Mouse (Mus musculus) gastrocnemius, adult 2 months (tissue): ENCODE results near the gene Col19a1. TPM values are rescaled to one million over a fixed set of nuclear protein-coding genes. Genes with fewer than 3 reads are reported as not detected.

Experiments
- DNase-seq: peaks from one replicate; pipeline ENCODE4 v3.0.0; 2022
- H3K27ac ChIP-seq: fragments of 200-600 bp; 2 replicates; pipeline ENCODE4 v1.8.1; 2022; ENCODE audit warnings: mild to moderate bottlenecking
- H3K4me3 ChIP-seq: fragments of 200-600 bp; 2 replicates; pipeline ENCODE4 v1.8.1; 2022; ENCODE audit warnings: mild to moderate bottlenecking, moderate library complexity
- CTCF ChIP-seq: fragments of 200-600 bp; IDR thresholded peaks from 2 replicates; pipeline ENCODE4 v1.8.1; 2022; ENCODE audit warnings: antibody characterized with exemption, mild to moderate bottlenecking, moderate library complexity
- intact Hi-C: fragments of 180-260 bp; cut with DNase I; formaldehyde crosslinking; loops from one replicate; pipeline ENCODE4 v1.15.1; 2025
- total RNA-seq, 2 experiments: library from RNA; stranded (reverse); gene quantifications; 2 replicates each; pipeline ENCODE4 v1.2.3; 2021

The Col19a1 gene
- total RNA-seq, 2 experiments from 2014 or later: 0.50 to 2.0 TPM

- Histone ChIP-seq H3K27ac (no peak overlapping the region), H3K4me3 (no peak overlapping the region)
- TF ChIP-seq CTCF: no peak
- intact Hi-C loops: no loop called here
- no peak for DNase-seq
These were observed 251.2 kb downstream of the Col19a1 start for GRCm38 (mm10) chr1:24336051-24336450.

- DNase-seq: no peak
- TF ChIP-seq CTCF: no peak
- no peak overlapping the region for H3K4me3 ChIP-seq
These were observed 270.2 kb downstream of the Col19a1 start for GRCm38 (mm10) chr1:24316961-24317589.

GRCm38 (mm10) chr1:24316490-24316889 is 270.8 kb downstream of the Col19a1 start:
- H3K4me3 ChIP-seq: no peak overlapping the region
- intact Hi-C loops: no loop called here
- H3K27ac ChIP-seq: no peak overlapping the region
- no peak for TF ChIP-seq CTCF
- DNase-seq: no peak

More at GRCm38 (mm10) chr1:24316961-24317589, 270.2 kb downstream of the Col19a1 start:
- H3K27ac ChIP-seq: no peak overlapping the region
- intact Hi-C loops: no loop called here

- no peak overlapping the region for H3K4me3 ChIP-seq
- intact Hi-C loops: no loop called here
- H3K27ac ChIP-seq: no peak overlapping the region
- no peak for DNase-seq
- TF ChIP-seq CTCF: no peak
These were observed 276.4 kb downstream of the Col19a1 start for GRCm38 (mm10) chr1:24310847-24311246.

- intact Hi-C loops: no loop called here
These were observed 277.1 kb downstream of the Col19a1 start for GRCm38 (mm10) chr1:24310193-24310592.

GRCm38 (mm10) chr1:24303077-24303476 is 284.2 kb downstream of the Col19a1 start:
- no peak for DNase-seq
- intact Hi-C loops: no loop called here
- Histone ChIP-seq H3K4me3 (no peak overlapping the region), H3K27ac (no peak overlapping the region)
- TF ChIP-seq CTCF: no peak

More at GRCm38 (mm10) chr1:24310193-24310592, 277.1 kb downstream of the Col19a1 start:
- no peak overlapping the region for H3K4me3 ChIP-seq
- no peak overlapping the region for H3K27ac ChIP-seq
- DNase-seq: no peak
- no peak for TF ChIP-seq CTCF

- DNase-seq: peak; percentile 33
- intact Hi-C loops: no loop called here
- no peak overlapping the region for H3K4me3 ChIP-seq
- peak; percentile 70 for TF ChIP-seq CTCF
- no peak overlapping the region for H3K27ac ChIP-seq
These were observed 284.6 kb downstream of the Col19a1 start for GRCm38 (mm10) chr1:24302674-24303073.

GRCm38 (mm10) chr1:24300700-24301099 is 286.6 kb downstream of the Col19a1 start:
- intact Hi-C loops: no loop called here
- no peak overlapping the region for H3K4me3 ChIP-seq
- DNase-seq: no peak
- TF ChIP-seq CTCF: peak; percentile 19; the same call in 1 of the 2 replicates
- no peak overlapping the region for H3K27ac ChIP-seq

GRCm38 (mm10) chr1:24294979-24295942 is 292.0 kb downstream of the Col19a1 start:
- no peak for DNase-seq
- TF ChIP-seq CTCF: no peak
- H3K27ac ChIP-seq: no peak overlapping the region
- intact Hi-C loops: no loop called here
- H3K4me3 ChIP-seq: no peak overlapping the region

GRCm38 (mm10) chr1:24292515-24292914 is 294.8 kb downstream of the Col19a1 start:
- H3K27ac ChIP-seq: no peak overlapping the region
- no peak for TF ChIP-seq CTCF
- intact Hi-C loops: no loop called here
- H3K4me3 ChIP-seq: no peak overlapping the region
- no peak for DNase-seq

- TF ChIP-seq CTCF: no peak
- Histone ChIP-seq H3K27ac (no peak overlapping the region), H3K4me3 (peak overlapping the region; percentile 25; the same call in 1 of the 2 replicates)
- intact Hi-C loops: no loop called here
- peak; percentile 36 for DNase-seq
These were observed 300.9 kb downstream of the Col19a1 start for GRCm38 (mm10) chr1:24286360-24286759.

GRCm38 (mm10) chr1:24267022-24267421 is 320.2 kb downstream of the Col19a1 start:
- Histone ChIP-seq H3K27ac (no peak overlapping the region), H3K4me3 (no peak overlapping the region)
- no peak for TF ChIP-seq CTCF
- intact Hi-C loops: no loop called here
- DNase-seq: no peak

- no peak for DNase-seq
- H3K27ac ChIP-seq: no peak overlapping the region
- H3K4me3 ChIP-seq: no peak overlapping the region
- TF ChIP-seq CTCF: no peak
- intact Hi-C loops: no loop called here
These were observed 326.1 kb downstream of the Col19a1 start for GRCm38 (mm10) chr1:24261181-24261580.
